Mouse (Mus musculus) central nervous system, embryonic 11.5 days (tissue): Measurements from ENCODE around the gene Iqgap1. TPM values are rescaled to one million over a fixed set of nuclear protein-coding genes. Genes with fewer than 3 reads are reported as not detected.

ENCODE experiments used
- polyA plus RNA-seq: library from polyadenylated mRNA; depleted of rRNA; stranded (reverse); fragments of >200 nt; gene quantifications from 2 replicates; pipeline ENCODE4 v1.2.3, GENCODE M21; 2012; rRNA removed

The Iqgap1 gene
- polyA plus RNA-seq, result 16.0 and 21.4 TPM in 2 replicates

DNA sequence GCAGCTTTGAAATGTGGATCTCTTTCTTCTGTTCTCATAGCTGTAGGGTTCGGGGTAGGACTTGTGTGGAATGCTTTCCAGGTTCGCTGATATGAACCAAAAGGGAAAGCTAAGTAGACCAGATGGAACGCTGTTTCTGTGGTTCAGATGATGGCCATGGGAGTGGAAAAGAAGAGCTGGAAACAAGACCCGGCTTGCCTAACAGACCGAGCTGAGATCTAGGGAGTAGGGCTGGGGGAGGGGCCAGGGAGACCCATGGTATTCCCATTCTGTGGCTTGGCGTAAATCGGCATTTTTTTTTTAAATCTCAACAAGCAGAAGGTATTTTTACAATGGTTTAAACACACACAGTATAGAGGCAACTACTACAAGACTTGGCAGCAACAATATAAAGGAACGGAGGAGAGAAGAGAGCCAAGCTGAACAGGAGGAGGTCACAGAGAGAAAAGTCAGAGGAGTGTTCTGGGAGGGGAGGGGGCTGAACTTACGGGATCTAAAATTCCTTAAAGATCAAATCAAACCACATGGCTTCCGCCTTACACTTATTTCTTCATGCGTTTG is at the start of gene Iqgap1:
Gene Iqgap1 (minus strand): TSS at position 132 of the 561 bp plus-strand sequence.

DNA sequence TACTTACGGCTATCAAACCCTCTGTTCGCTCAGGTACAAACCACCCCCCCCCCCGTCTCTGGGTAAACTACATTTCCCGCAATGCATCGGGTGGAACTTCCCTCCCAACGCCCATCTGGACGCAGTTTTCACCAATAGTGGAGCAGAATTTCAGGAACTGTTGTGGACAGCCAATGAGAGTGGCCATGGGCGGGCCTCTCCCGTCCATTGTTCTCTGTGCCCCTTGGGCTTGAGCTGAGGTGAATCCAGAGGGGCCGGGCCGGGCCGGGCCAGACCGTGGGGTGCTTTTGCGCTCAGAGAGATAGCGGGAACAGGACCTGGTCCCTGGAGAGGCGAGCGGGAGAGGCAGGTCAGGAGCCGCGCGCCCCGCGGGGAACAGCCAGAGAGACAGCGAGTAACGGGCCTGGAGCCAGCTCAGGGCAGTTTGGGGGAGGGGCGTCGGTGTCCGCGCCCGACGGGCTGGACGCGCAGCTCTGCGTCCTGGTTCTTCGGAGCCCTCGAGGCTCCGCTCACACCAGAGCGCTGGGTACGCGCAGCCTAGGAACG is 35.0 kb upstream of the Iqgap1 start, which contains the start of gene Zscan2:
Gene Zscan2 (plus strand): TSS at position 192 of the 546 bp plus-strand sequence.

DNA sequence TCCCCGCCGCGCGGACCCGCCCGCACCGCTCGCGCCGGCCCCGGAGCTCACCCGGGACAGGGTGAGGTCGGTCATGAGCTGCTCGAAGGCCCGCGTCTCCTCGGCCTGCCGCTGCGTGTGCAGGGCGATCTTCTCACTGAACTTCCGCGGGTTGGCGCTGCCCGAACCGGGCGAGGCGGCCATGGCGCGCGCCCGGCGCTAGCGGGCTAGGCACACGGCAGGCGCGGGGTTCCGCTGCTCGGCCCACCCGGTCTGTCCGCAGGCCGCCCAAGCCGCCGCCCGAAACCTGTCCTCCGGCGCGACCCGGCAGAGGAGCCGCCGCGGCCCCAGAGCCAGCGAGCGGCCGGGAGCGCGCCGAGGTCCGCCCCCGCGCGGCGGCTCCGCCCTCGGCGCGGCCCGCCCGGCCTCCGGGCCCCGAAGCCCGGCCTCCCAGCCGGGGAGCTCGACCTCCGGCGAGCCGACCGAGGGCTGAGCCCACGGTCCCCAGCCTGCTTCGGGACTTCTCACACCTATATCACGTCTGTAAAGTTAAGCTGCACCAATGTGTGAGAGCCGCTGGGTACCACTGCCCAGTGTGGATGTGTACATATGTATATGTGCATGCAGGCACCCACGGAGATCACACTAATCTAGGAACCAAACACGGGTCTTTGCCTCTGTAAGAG is 137.1 kb downstream of the Iqgap1 start, which contains the start of gene Crtc3:
Gene Crtc3 (minus strand): TSS at position 322 of the 665 bp plus-strand sequence.

Other genes with a start within 250 kb of the Iqgap1 start
- 6.3 and 10.6 TPM in 2 replicates for gene Crtc3, start 137.1 kb downstream of the Iqgap1 start, polyA plus RNA-seq
- gene Zscan2, start 34.9 kb upstream of the Iqgap1 start, polyA plus RNA-seq, result 25.4 and 27.5 TPM in 2 replicates
- 28.1 and 34.5 TPM in 2 replicates for gene Wdr73, start 75.3 kb upstream of the Iqgap1 start, polyA plus RNA-seq
- 8.4 and 8.8 TPM in 2 replicates for gene Nmb, start 79.1 kb upstream of the Iqgap1 start, polyA plus RNA-seq
- 139 and 186 TPM in 2 replicates for gene Sec11a, start 121.8 kb upstream of the Iqgap1 start, polyA plus RNA-seq
- 15.4 and 19.1 TPM in 2 replicates for gene Zfp592, start 167.7 kb upstream of the Iqgap1 start, polyA plus RNA-seq
- gene Alpk3, start 231.6 kb upstream of the Iqgap1 start, polyA plus RNA-seq, result 0.40 and 1.3 TPM in 2 replicates